In genomic region chr17:30790816-30791215, GRCm38 (mm10) we compare ENCODE assay signal across 31 mouse cellular contexts.
"Had no signal": no experiment of that assay in that cellular context is flagged by ENCODE, and none has a peak within 500 bp of the region (broad histone marks: within the 10 kb centered on the region; RNA-seq: fewer than 3 reads in every experiment).

No protein-coding gene starts in this region.

- H3K9me3 ChIP-seq: limb, embryonic 10.5 days; limb, embryonic 12.5 days; limb, embryonic 13.5 days; limb, embryonic 15.5 days; liver, embryonic 12.5 days; liver, embryonic 13.5 days; liver, embryonic 15.5 days; lung, embryonic 15.5 days; midbrain, embryonic 10.5 days; midbrain, embryonic 12.5 days; midbrain, embryonic 13.5 days; midbrain, embryonic 15.5 days had no signal

- H3K4me1 ChIP-seq: limb, embryonic 10.5 days; limb, embryonic 12.5 days; limb, embryonic 13.5 days; limb, embryonic 15.5 days; liver, embryonic 12.5 days; liver, embryonic 13.5 days; liver, embryonic 15.5 days; lung, embryonic 15.5 days; megakaryocyte, embryonic 14.5 days; midbrain, embryonic 12.5 days; midbrain, embryonic 15.5 days had no signal

- H3K9ac ChIP-seq: limb, embryonic 12.5 days; limb, embryonic 13.5 days; limb, embryonic 15.5 days; liver, embryonic 12.5 days; liver, embryonic 13.5 days; liver, embryonic 14.5 days; liver, embryonic 15.5 days; liver, postnatal 0 days; lung, embryonic 14.5 days; lung, embryonic 15.5 days; midbrain, embryonic 12.5 days; midbrain, embryonic 13.5 days; midbrain, embryonic 15.5 days had no signal

- H3K4me3 ChIP-seq: limb, embryonic 10.5 days; limb, embryonic 12.5 days; limb, embryonic 13.5 days; limb, embryonic 15.5 days; liver, embryonic 12.5 days; liver, embryonic 13.5 days; liver, embryonic 15.5 days; lung, embryonic 15.5 days; megakaryocyte, embryonic 14.5 days; midbrain, embryonic 10.5 days; midbrain, embryonic 12.5 days; midbrain, embryonic 13.5 days; midbrain, embryonic 15.5 days; myocyte had no signal

- H3K4me2 ChIP-seq: limb, embryonic 12.5 days; limb, embryonic 13.5 days; limb, embryonic 15.5 days; liver, embryonic 11.5 days; liver, embryonic 12.5 days; liver, embryonic 13.5 days; liver, embryonic 15.5 days; lung, embryonic 14.5 days; lung, embryonic 15.5 days; midbrain, embryonic 11.5 days; midbrain, embryonic 12.5 days; midbrain, embryonic 13.5 days; midbrain, embryonic 15.5 days had no signal

- H3K27ac ChIP-seq: limb, embryonic 10.5 days; limb, embryonic 12.5 days; limb, embryonic 13.5 days; limb, embryonic 15.5 days; liver, embryonic 12.5 days; liver, embryonic 13.5 days; liver, embryonic 14.5 days; liver, embryonic 15.5 days; lung, embryonic 15.5 days; macrophage; midbrain, embryonic 10.5 days; midbrain, embryonic 12.5 days; midbrain, embryonic 13.5 days; midbrain, embryonic 15.5 days had no signal

- DNase-seq: left cerebral cortex, postnatal 4 days; liver; liver, embryonic 13.5 days; liver, postnatal 0 days; lung, adult 18-20 months; lung, adult 2 months; lung, embryonic 14.5 days; lung, postnatal 10 days; lung, postnatal 14 days; lung, postnatal 36 days; lung, postnatal 4 days; midbrain, embryonic 14.5 days had no signal

- H3K36me3 ChIP-seq: limb, embryonic 10.5 days; limb, embryonic 12.5 days; limb, embryonic 13.5 days; limb, embryonic 15.5 days; liver, embryonic 12.5 days; liver, embryonic 13.5 days; liver, embryonic 15.5 days; lung, embryonic 15.5 days; midbrain, embryonic 10.5 days; midbrain, embryonic 12.5 days; midbrain, embryonic 13.5 days; midbrain, embryonic 15.5 days had no signal

- H3K27me3 ChIP-seq: limb, embryonic 12.5 days; limb, embryonic 13.5 days; limb, embryonic 15.5 days; liver, embryonic 12.5 days; liver, embryonic 13.5 days; liver, embryonic 15.5 days; lung, embryonic 15.5 days; megakaryocyte, embryonic 14.5 days; midbrain, embryonic 12.5 days; midbrain, embryonic 13.5 days; midbrain, embryonic 15.5 days had no signal

- ATAC-seq: liver, embryonic 12.5 days; liver, postnatal 0 days; lung, postnatal 0 days; midbrain, embryonic 13.5 days; midbrain, embryonic 15.5 days; midbrain, embryonic 16.5 days had no signal
